Mouse (Mus musculus): ENCODE results near the gene Abcd3. TPM values are rescaled to one million over a fixed set of nuclear protein-coding genes. Genes with fewer than 3 reads are reported as not detected.
"Not testable (repeated sequence)": the region's sequence is repeated elsewhere in the genome, so short reads cannot be mapped to it uniquely, and the experiment has no call there.

The Abcd3 gene
- total and polyA plus RNA-seq, 2 experiments = 45.5 to 397 TPM

DNA sequence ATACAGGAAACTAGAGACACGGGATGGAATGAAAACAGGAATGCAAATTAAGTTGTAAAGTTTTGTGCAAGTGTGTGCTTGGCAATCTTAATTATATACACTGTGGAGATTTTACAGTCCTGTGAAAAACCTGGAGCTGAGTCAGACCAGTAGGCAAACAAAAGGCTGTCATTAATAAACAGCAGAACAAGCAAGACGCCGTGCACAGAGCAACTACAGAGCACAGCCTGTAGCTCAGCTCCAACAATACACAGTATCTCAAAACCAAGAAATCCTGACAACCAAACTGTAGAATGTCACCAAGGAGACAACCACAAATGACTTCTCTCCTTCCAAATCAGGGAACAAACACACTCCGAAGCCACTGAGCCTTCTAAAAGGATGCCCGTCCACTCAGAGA is 24.7 kb downstream of the Abcd3 start:
- WGBS = 56% methylated on average over 5 of the region's 5 CpGs
- Histone ChIP-seq H3K4me3 (ENCODE audit: insufficient read depth, low read depth, low read length) (no peak overlapping the region), H3K79me2 (ENCODE audit: control insufficient read depth, insufficient read depth, low read length) (peaks cover 6% of the 10 kb centered on the region; the same call in 1 of the 2 replicates), H3K36me3 (ENCODE audit: control insufficient read depth, insufficient read depth, low read length) (peaks cover 46% of the 10 kb centered on the region), H3K9ac (ENCODE audit: low read depth, low read length) (0 out of 2 replicates have a peak overlapping the region, but pooled peaks have one; percentile 21), H3K4me1 (ENCODE audit: control insufficient read depth, insufficient read depth, low read length) (peaks cover 14% of the 10 kb centered on the region), H3K27ac (replicated peaks; ENCODE audit: insufficient read depth, low read depth, low read length) (0 out of 2 replicates have a peak overlapping the region, but pooled peaks have one; percentile 14), H3K27me3 (ENCODE audit: control insufficient read depth, insufficient read depth, low read length) (no peaks in the 10 kb centered on the region)
- no peak for DNase-seq (ENCODE audit: extremely low read depth, low read depth, low spot score)
- TF ChIP-seq POLR2A (IDR thresholded peaks at IDR 0.05; ENCODE audit: extremely low read depth, insufficient read depth, low read length) (no peak), CTCF (IDR thresholded peaks at IDR 0.05; ENCODE audit: low read depth, low read length) (no peak)

DNA sequence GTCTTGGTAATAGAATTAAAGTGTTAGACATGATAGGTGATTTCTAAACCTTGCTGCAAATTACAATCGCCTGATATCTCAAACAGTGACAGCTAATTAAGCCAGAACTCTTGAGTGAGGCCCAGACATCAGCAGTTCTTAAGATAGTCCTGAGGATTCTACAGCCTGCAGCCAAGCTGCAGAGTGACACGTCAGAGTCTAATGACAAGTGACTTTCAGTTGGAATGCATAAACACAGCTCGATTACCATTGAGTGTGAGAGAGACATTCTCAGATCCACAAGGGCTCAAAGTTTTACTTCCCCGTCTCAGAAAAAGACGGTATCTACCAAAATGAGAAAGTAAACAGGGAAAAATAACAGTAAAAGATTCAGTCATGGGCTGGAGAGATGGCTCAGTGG is 25.3 kb downstream of the Abcd3 start:
- peaks cover 6% of the 10 kb centered on the region; the same call in 1 of the 2 replicates for H3K79me2 ChIP-seq (ENCODE audit: control insufficient read depth, insufficient read depth, low read length)
- no peaks in the 10 kb centered on the region for H3K27me3 ChIP-seq (ENCODE audit: control insufficient read depth, insufficient read depth, low read length)
- peaks cover 43% of the 10 kb centered on the region for H3K36me3 ChIP-seq (ENCODE audit: control insufficient read depth, insufficient read depth, low read length)
- no peak for TF ChIP-seq POLR2A (IDR thresholded peaks at IDR 0.05; ENCODE audit: extremely low read depth, insufficient read depth, low read length)
- TF ChIP-seq CTCF (IDR thresholded peaks at IDR 0.05; ENCODE audit: low read depth, low read length) = no peak
- DNase-seq (ENCODE audit: extremely low read depth, low read depth, low spot score) = no peak
- no peak overlapping the region for H3K27ac ChIP-seq (replicated peaks; ENCODE audit: insufficient read depth, low read depth, low read length)
- H3K4me3 ChIP-seq (ENCODE audit: insufficient read depth, low read depth, low read length) = no peak overlapping the region
- peaks cover 11% of the 10 kb centered on the region for H3K4me1 ChIP-seq (ENCODE audit: control insufficient read depth, insufficient read depth, low read length)
- WGBS = 44% methylated on average over 5 of the region's 5 CpGs
- no peak overlapping the region for H3K9ac ChIP-seq (ENCODE audit: low read depth, low read length)

DNA sequence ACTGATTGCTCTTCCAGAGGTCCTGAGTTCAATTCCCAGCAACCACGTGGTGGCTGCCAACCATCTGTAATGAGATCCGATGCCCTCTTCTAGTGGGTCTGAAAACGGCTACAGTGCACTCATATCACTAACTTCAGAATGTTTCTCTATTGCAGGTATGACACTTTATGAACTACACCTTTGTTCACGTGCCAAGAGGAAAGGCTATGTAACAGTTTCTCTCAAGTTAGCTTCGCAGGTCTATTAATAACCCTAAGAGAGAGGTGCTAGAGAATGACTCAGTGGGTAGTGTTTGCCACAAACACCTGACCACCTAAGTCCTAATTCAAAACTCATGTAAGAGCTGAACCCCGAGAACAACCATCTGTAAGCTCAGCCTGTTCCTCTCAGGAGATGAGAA is 32.1 kb downstream of the Abcd3 start:
- 59% methylated on average over 6 of the region's 6 CpGs for WGBS
- TF ChIP-seq CTCF (IDR thresholded peaks at IDR 0.05; ENCODE audit: low read depth, low read length) (no peak), POLR2A (IDR thresholded peaks at IDR 0.05; ENCODE audit: extremely low read depth, insufficient read depth, low read length) (no peak)
- no peak overlapping the region for H3K27ac ChIP-seq (replicated peaks; ENCODE audit: insufficient read depth, low read depth, low read length)
- H3K4me1 ChIP-seq (ENCODE audit: control insufficient read depth, insufficient read depth, low read length) = no peaks in the 10 kb centered on the region
- peaks cover 2% of the 10 kb centered on the region; the same call in 1 of the 2 replicates for H3K79me2 ChIP-seq (ENCODE audit: control insufficient read depth, insufficient read depth, low read length)
- no peaks in the 10 kb centered on the region for H3K27me3 ChIP-seq (ENCODE audit: control insufficient read depth, insufficient read depth, low read length)
- H3K36me3 ChIP-seq (ENCODE audit: control insufficient read depth, insufficient read depth, low read length) = peaks cover 64% of the 10 kb centered on the region
- no peak overlapping the region for H3K4me3 ChIP-seq (ENCODE audit: insufficient read depth, low read depth, low read length)
- no peak for DNase-seq (ENCODE audit: extremely low read depth, low read depth, low spot score)
- no peak overlapping the region for H3K9ac ChIP-seq (ENCODE audit: low read depth, low read length)

DNA sequence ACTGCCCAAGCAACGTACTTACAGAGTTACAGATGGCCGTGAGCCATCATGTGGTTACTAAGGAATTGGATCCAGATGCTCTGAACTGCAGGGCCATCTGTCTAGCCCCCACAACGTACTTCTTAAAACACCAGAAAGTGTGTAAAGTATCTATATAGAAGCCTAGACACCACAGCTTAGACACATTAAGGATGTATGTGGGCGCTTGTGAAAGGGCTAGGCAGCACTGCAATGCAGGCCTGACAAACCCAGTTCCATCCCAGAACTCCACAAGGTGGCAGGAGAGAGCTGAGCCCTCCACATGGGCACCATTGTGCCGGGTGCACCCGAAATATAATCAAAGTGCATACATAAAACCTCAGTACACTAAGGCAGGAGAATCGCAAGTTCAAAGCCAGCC is 37.2 kb downstream of the Abcd3 start:
- no peak overlapping the region for H3K4me3 ChIP-seq (ENCODE audit: insufficient read depth, low read depth, low read length)
- no peak overlapping the region for H3K9ac ChIP-seq (ENCODE audit: low read depth, low read length)
- no peaks in the 10 kb centered on the region for H3K4me1 ChIP-seq (ENCODE audit: control insufficient read depth, insufficient read depth, low read length)
- peaks cover 73% of the 10 kb centered on the region for H3K36me3 ChIP-seq (ENCODE audit: control insufficient read depth, insufficient read depth, low read length)
- TF ChIP-seq CTCF (IDR thresholded peaks at IDR 0.05; ENCODE audit: low read depth, low read length) (peak; percentile 81), POLR2A (IDR thresholded peaks at IDR 0.05; ENCODE audit: extremely low read depth, insufficient read depth, low read length) (no peak)
- H3K79me2 ChIP-seq (ENCODE audit: control insufficient read depth, insufficient read depth, low read length) = no peaks in the 10 kb centered on the region; the same call in 1 of the 2 replicates
- 48% methylated on average over 7 of the region's 7 CpGs for WGBS
- H3K27me3 ChIP-seq (ENCODE audit: control insufficient read depth, insufficient read depth, low read length) = no peaks in the 10 kb centered on the region
- H3K27ac ChIP-seq (replicated peaks; ENCODE audit: insufficient read depth, low read depth, low read length) = no peak overlapping the region
- peak; percentile 47 for DNase-seq (ENCODE audit: extremely low read depth, low read depth, low spot score)

DNA sequence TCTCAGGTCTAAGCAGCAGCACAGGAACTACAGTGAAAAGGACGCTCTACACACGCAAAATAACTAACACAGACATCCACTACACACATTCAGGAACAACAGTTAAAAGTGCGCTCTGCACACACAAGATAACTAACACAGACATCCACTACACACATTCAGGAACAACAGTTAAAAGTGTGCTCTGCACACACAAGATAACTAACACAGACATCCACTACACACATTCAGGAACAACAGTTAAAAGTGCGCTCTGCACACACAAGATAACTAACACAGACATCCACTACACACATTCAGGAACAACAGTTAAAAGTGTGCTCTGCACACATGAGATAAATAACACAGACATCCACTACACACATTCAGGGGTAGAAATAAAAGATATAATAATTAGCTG is 41.8 kb downstream of the Abcd3 start:
- H3K27ac ChIP-seq (replicated peaks; ENCODE audit: insufficient read depth, low read depth, low read length); H3K9ac ChIP-seq (ENCODE audit: low read depth, low read length); H3K27me3 ChIP-seq (ENCODE audit: control insufficient read depth, insufficient read depth, low read length); H3K4me3 ChIP-seq (ENCODE audit: insufficient read depth, low read depth, low read length); H3K4me1 ChIP-seq (ENCODE audit: control insufficient read depth, insufficient read depth, low read length); H3K79me2 ChIP-seq (ENCODE audit: control insufficient read depth, insufficient read depth, low read length); DNase-seq (ENCODE audit: extremely low read depth, low read depth, low spot score): not testable (repeated sequence)
- 95% methylated on average over 4 of the region's 4 CpGs for WGBS
- peaks cover 76% of the 10 kb centered on the region for H3K36me3 ChIP-seq (ENCODE audit: control insufficient read depth, insufficient read depth, low read length)

DNA sequence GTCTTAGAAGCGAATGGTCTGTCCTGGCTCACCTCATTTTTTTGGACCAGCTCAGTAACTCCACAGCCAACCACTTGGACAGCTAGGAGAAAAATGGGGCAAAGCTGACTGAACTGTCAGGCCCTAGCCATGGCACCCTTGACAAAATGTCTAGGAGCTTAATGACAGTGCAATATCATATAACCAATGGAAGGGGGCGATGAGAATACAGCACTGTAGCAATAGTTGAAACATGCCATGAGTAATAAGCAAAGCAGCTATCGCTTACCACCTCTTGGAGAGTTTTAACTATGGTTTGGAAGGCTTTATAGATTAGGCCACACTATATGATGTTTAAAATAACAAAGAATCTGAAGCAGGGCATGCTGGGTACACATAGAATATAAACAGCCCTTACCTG is 46.3 kb downstream of the Abcd3 start:
- Histone ChIP-seq H3K79me2 (ENCODE audit: control insufficient read depth, insufficient read depth, low read length) (no peaks in the 10 kb centered on the region), H3K27ac (replicated peaks; ENCODE audit: insufficient read depth, low read depth, low read length) (no peak overlapping the region), H3K9ac (ENCODE audit: low read depth, low read length) (no peak overlapping the region), H3K36me3 (ENCODE audit: control insufficient read depth, insufficient read depth, low read length) (peaks cover 70% of the 10 kb centered on the region), H3K27me3 (ENCODE audit: control insufficient read depth, insufficient read depth, low read length) (no peaks in the 10 kb centered on the region), H3K4me1 (ENCODE audit: control insufficient read depth, insufficient read depth, low read length) (no peaks in the 10 kb centered on the region), H3K4me3 (ENCODE audit: insufficient read depth, low read depth, low read length) (no peak overlapping the region)
- WGBS = 97% methylated on average over 3 of the region's 3 CpGs
- DNase-seq (ENCODE audit: extremely low read depth, low read depth, low spot score) = no peak
- TF ChIP-seq POLR2A (IDR thresholded peaks at IDR 0.05; ENCODE audit: extremely low read depth, insufficient read depth, low read length) = no peak
- TF ChIP-seq CTCF (IDR thresholded peaks at IDR 0.05; ENCODE audit: low read depth, low read length) = no peak
